Mouse (Mus musculus) cerebellum, adult 11 months (tissue): Measurements from ENCODE around the gene Lgalsl.
A peak's percentile ranks its signal among the peaks of the same experiment; 100 is the strongest.

Source experiments
- DNase-seq: peaks from one replicate; pipeline ENCODE4 v3.0.0; 2022

The Lgalsl gene

DNA sequence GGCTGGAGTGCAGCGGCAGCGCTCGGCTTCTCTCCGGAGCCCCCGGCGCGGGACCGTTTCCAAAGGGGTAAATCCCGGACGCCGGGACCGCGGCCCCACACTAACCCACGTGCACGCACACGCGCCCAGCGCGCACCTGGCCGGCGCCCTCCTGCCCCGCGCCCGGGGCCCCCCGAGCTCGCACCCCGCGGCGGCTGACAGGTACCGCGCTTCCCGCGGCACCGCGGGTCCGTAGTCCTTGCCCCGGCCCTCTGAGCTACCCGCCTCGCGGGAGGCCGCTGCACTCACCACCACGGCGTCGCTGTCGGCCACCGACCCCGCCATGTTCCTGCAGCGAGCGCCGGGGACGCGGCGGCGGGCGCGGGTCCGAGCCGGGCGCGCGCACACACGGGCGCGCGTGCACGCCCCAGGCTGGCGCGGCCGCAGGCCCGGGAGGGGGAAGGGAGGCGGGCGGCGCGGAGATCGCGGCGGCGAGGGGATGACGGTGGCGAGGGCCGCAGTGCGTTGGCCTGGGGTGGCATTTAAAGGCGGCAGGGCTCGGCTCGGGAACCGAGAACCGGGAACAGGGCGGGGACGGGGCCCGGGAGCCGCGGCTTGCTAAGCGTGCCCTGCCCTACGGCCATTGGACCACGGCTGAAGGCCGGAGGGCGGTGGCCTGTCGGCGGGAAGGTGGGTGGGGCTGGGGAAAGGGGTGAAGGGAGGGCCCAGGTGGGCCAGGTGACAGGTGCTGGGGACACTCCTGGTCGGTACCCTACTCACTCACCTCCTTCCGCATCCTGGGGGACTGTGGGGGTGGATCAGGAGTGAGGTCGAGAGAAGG, at the start of gene Lgalsl:
Gene Lgalsl, minus strand, starts transcription at position 371 of the 820 bp plus-strand sequence.
- peak; percentile 79 for DNase-seq

GRCm38 (mm10) chr11:20878644-20879043, 47.8 kb upstream of the Lgalsl start:
- no peak for DNase-seq

- DNase-seq = no peak
Measured at GRCm38 (mm10) chr11:20877578-20878096, 46.8 kb upstream of the Lgalsl start.

- no peak for DNase-seq
Measured at GRCm38 (mm10) chr11:20873386-20873785, 42.5 kb upstream of the Lgalsl start.

DNA sequence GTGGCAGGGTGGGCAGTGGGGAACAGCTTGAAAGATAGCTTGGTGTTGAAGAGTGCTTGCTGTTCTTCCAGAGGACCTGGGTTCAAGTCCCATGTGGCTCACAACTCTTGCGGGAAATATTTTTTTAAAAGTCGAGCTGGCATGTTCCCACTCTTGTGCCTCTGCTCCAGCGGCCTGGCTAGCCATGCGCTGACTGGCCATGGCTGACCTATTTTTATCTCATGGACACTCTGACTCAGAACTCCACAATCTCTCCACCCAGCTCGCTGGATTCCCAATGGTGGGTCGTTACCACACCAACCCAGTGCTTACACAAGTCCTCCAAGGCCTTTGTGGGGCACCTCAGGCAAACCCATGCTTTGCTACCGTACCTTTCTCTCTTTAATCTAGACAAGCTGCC, 42.1 kb upstream of the Lgalsl start:
- DNase-seq = no peak

GRCm38 (mm10) chr11:20872444-20872843, 41.6 kb upstream of the Lgalsl start:
- DNase-seq = no peak

DNA sequence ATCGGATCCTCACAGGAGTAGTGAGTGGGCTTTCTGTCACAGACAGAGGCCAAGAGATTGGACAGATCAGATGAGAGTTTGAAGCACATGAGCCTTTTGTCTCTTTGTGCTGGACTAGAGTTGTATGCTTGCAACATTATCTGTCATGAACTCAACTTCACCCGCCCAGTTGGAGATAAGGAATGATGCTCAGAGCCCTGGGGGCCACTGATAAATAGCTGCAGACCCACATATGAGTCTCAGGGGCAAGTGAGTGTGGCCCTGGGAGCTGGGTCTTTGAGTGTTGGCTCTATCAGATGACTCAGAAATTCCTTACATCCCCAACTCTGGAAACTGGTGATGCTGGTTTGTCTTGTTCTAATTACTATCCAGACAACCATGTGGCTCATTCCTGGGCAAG, 39.1 kb upstream of the Lgalsl start:
- no peak for DNase-seq

GRCm38 (mm10) chr11:20865450-20865849, 34.6 kb upstream of the Lgalsl start:
- DNase-seq = no peak

DNA sequence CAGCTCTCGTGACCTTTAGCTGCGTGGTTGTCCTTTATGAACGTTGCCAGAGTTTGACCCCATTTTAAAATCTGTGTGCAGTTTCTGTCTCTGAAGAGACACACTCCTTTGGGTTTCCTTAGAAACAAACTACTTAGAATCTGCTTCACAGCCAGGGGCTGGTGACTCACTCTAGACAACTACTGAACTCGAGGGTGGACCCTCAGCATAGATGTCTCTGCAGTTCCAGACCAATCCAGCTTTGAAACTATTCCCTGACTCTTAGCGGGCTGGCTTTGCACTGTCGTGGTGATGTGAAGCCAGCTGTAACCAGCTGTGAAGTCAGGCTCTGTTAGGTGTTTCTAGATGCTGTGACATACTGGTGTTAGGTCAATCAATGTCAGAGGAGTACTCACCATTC, 33.8 kb upstream of the Lgalsl start:
- DNase-seq = no peak

- DNase-seq = no peak
Measured at GRCm38 (mm10) chr11:20862101-20862500, 31.2 kb upstream of the Lgalsl start.

DNA sequence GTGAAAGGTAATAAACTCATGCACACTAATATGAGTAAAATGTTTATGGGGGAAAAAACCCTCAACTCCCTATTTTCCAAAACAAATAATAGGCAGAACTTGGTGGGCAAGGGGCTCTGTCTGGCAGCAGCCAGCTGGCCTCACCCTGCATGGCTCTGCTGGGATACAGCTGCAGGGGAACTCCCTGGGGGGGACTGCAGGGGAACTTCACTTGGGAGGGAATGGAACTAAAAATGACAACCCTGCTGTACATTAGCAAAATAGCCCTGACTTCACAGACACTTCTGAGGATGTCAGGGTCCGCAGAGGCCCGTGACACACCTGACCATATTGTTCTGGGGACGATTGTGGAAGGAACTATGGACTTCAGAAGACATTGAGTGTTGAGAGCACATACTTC, 29.5 kb upstream of the Lgalsl start:
- DNase-seq = no peak

- no peak for DNase-seq
Measured at GRCm38 (mm10) chr11:20859858-20860257, 29.0 kb upstream of the Lgalsl start.

GRCm38 (mm10) chr11:20858921-20859668, 28.2 kb upstream of the Lgalsl start:
- peak; percentile 52 for DNase-seq

GRCm38 (mm10) chr11:20857921-20858320, 27.1 kb upstream of the Lgalsl start:
- no peak for DNase-seq

- DNase-seq = no peak
Measured at GRCm38 (mm10) chr11:20854032-20854741, 23.3 kb upstream of the Lgalsl start.

DNA sequence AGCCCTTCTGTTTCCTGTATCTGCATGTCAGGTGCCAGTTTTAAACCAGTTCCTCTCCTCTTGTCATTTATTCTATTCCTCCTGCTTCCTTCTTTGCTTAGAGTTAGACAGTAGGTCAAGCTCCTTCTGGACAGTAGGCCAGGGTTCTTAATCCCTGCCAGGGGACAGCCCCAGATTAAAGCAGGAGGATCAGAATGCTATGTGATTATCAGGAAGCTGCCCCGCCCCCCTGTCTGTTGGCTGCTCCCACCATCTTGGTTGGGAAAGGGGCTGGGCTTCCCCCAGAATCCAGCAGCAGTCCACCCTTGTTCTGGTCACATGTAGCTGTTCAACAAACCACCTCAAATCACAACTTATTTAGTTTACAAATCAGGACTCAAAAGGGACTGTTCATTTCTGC, 19.3 kb upstream of the Lgalsl start:
- no peak for DNase-seq

DNA sequence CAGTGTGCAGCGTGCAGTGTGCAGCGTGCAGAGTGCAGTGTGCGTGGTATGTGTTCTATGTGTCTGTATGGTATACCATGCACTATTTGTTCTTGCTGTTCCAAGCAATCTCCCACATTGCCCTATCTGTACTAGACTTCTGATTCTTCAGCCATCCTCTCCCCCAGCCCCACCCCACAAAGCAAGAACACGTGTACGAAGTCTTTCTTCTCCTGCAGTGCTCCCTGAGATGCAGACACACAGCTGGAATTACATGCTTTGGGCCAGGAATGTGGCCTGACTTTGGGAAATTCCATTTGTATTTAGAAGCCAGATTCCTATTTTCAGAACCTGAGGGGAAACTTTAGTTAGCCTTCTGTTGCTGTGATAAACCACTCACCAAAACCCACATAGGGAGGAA, 18.5 kb upstream of the Lgalsl start:
- no peak for DNase-seq

GRCm38 (mm10) chr11:20837366-20837765, 6.5 kb upstream of the Lgalsl start:
- DNase-seq = no peak

DNA sequence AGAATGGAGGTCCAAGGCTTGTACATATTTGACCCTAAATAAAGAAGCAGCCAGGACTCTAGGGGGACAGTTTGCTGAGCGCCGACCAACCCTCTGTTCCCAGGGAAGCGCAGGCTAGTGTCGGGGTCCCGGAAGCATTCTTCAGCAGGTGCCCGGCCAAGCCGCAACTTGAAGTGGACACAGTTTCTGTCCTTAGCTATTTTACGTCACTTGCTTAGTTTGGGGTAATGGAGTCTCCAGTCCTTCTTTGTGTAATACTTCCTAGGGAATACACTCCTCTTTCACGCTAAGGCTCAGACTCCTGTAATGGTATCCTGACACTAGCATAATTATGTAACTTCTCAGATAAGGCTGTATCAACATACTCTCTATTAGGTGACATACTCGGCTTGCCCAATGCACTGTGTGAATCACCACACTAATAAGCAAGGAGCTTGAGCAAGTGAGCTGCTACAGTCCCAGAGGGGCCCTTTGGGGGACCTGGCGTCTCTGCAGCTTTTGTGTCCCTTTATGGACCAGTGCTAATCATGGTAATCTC, 813 bp upstream of the Lgalsl start:
- DNase-seq = peak; percentile 36

GRCm38 (mm10) chr11:20829993-20830685, 717 bp downstream of the Lgalsl start:
- no peak for DNase-seq

- DNase-seq = no peak
Measured at GRCm38 (mm10) chr11:20829056-20829686, 1.7 kb downstream of the Lgalsl start.

GRCm38 (mm10) chr11:20823961-20824360, 6.9 kb downstream of the Lgalsl start:
- DNase-seq = no peak
